Mouse (Mus musculus): ENCODE measurements around the gene Rack1. TPM values are rescaled to one million over a fixed set of nuclear protein-coding genes. Genes with fewer than 3 reads are reported as not detected.
A peak's percentile ranks its signal among the peaks of the same experiment; 100 is the strongest.

Rack1 gene
- polyA plus RNA-seq, 1 experiment = 1,489 TPM

- Histone ChIP-seq H3K4me1 (ENCODE audit: control insufficient read depth, insufficient read depth, low read length) (peaks cover 2% of the 10 kb centered on the region; the same call in 1 of the 2 replicates), H3K4me3 (replicated peaks; ENCODE audit: extremely low read depth, low read depth, low read length) (no peak overlapping the region)
- WGBS = 66% methylated on average over 21 of the region's 21 CpGs
- DNase-seq = no peak
- TF ChIP-seq CTCF (IDR thresholded peaks at IDR 0.05; ENCODE audit: insufficient read depth, low read length) = no peak
- 0 out of 2 replicates have a peak, but pooled peaks have one; percentile 10 for TF ChIP-seq POLR2A (IDR thresholded peaks at IDR 0.05; ENCODE audit: borderline replicate concordance, extremely low read depth, low read depth, low read length)
These were observed 6.9 kb downstream of the Rack1 start for GRCm38 (mm10) chr11:48806856-48807562.

GRCm38 (mm10) chr11:48807563-48808303 is 7.6 kb downstream of the Rack1 start:
- DNase-seq = no peak
- no peak overlapping the region for H3K4me3 ChIP-seq (replicated peaks; ENCODE audit: extremely low read depth, low read depth, low read length)
- TF ChIP-seq POLR2A (IDR thresholded peaks at IDR 0.05; ENCODE audit: borderline replicate concordance, extremely low read depth, low read depth, low read length) (no peak), CTCF (IDR thresholded peaks at IDR 0.05; ENCODE audit: insufficient read depth, low read length) (no peak)
- WGBS = 54% methylated on average over 14 of the region's 14 CpGs
- no peaks in the 10 kb centered on the region for H3K4me1 ChIP-seq (ENCODE audit: control insufficient read depth, insufficient read depth, low read length)

GRCm38 (mm10) chr11:48808304-48808646 is 8.1 kb downstream of the Rack1 start:
- Histone ChIP-seq H3K4me1 (ENCODE audit: control insufficient read depth, insufficient read depth, low read length) (no peaks in the 10 kb centered on the region), H3K4me3 (replicated peaks; ENCODE audit: extremely low read depth, low read depth, low read length) (no peak overlapping the region)
- no peak for DNase-seq
- no peak for TF ChIP-seq POLR2A (IDR thresholded peaks at IDR 0.05; ENCODE audit: borderline replicate concordance, extremely low read depth, low read depth, low read length)
- TF ChIP-seq CTCF (IDR thresholded peaks at IDR 0.05; ENCODE audit: insufficient read depth, low read length) = no peak

- no peak for DNase-seq
- H3K4me3 ChIP-seq (replicated peaks; ENCODE audit: extremely low read depth, low read depth, low read length) = no peak overlapping the region
- 63% methylated on average over 16 of the region's 16 CpGs for WGBS
- no peaks in the 10 kb centered on the region for H3K4me1 ChIP-seq (ENCODE audit: control insufficient read depth, insufficient read depth, low read length)
- TF ChIP-seq CTCF (IDR thresholded peaks at IDR 0.05; ENCODE audit: insufficient read depth, low read length) (no peak), POLR2A (IDR thresholded peaks at IDR 0.05; ENCODE audit: borderline replicate concordance, extremely low read depth, low read depth, low read length) (no peak)
These were observed 8.8 kb downstream of the Rack1 start for GRCm38 (mm10) chr11:48808737-48809433.

- WGBS = 50% methylated on average over 4 of the region's 4 CpGs
- TF ChIP-seq POLR2A (IDR thresholded peaks at IDR 0.05; ENCODE audit: borderline replicate concordance, extremely low read depth, low read depth, low read length) = no peak
- TF ChIP-seq CTCF (IDR thresholded peaks at IDR 0.05; ENCODE audit: insufficient read depth, low read length) = no peak
- Histone ChIP-seq H3K4me3 (replicated peaks; ENCODE audit: extremely low read depth, low read depth, low read length) (no peak overlapping the region), H3K4me1 (ENCODE audit: control insufficient read depth, insufficient read depth, low read length) (no peaks in the 10 kb centered on the region)
- no peak for DNase-seq
These were observed 9.3 kb downstream of the Rack1 start for GRCm38 (mm10) chr11:48809434-48809830.

- no peaks in the 10 kb centered on the region for H3K4me1 ChIP-seq (ENCODE audit: control insufficient read depth, insufficient read depth, low read length)
- no peak for DNase-seq
- TF ChIP-seq POLR2A (IDR thresholded peaks at IDR 0.05; ENCODE audit: borderline replicate concordance, extremely low read depth, low read depth, low read length) (no peak), CTCF (IDR thresholded peaks at IDR 0.05; ENCODE audit: insufficient read depth, low read length) (no peak)
- no peak overlapping the region for H3K4me3 ChIP-seq (replicated peaks; ENCODE audit: extremely low read depth, low read depth, low read length)
- WGBS = 74% methylated on average over 2 of the region's 2 CpGs
These were observed 10.0 kb downstream of the Rack1 start for GRCm38 (mm10) chr11:48810142-48810541.

GRCm38 (mm10) chr11:48813782-48814181 is 13.7 kb downstream of the Rack1 start:
- no peak for DNase-seq
- Histone ChIP-seq H3K4me3 (replicated peaks; ENCODE audit: extremely low read depth, low read depth, low read length) (no peak overlapping the region), H3K4me1 (ENCODE audit: control insufficient read depth, insufficient read depth, low read length) (peaks cover 7% of the 10 kb centered on the region)
- TF ChIP-seq POLR2A (IDR thresholded peaks at IDR 0.05; ENCODE audit: borderline replicate concordance, extremely low read depth, low read depth, low read length) (no peak), CTCF (IDR thresholded peaks at IDR 0.05; ENCODE audit: insufficient read depth, low read length) (no peak)

- peak overlapping the region; percentile 97 for H3K4me3 ChIP-seq (replicated peaks; ENCODE audit: extremely low read depth, low read depth, low read length)
- TF ChIP-seq CTCF (IDR thresholded peaks at IDR 0.05; ENCODE audit: insufficient read depth, low read length) (no peak), POLR2A (IDR thresholded peaks at IDR 0.05; ENCODE audit: borderline replicate concordance, extremely low read depth, low read depth, low read length) (no peak)
- no peak for DNase-seq
- WGBS = 53% methylated on average over 16 of the region's 16 CpGs
- H3K4me1 ChIP-seq (ENCODE audit: control insufficient read depth, insufficient read depth, low read length) = peaks cover 7% of the 10 kb centered on the region
These were observed 15.7 kb downstream of the Rack1 start for GRCm38 (mm10) chr11:48815851-48816250.

GRCm38 (mm10) chr11:48816281-48816781 is 16.2 kb downstream of the Rack1 start:
- Histone ChIP-seq H3K4me3 (replicated peaks; ENCODE audit: extremely low read depth, low read depth, low read length) (peak overlapping the region; percentile 97), H3K4me1 (ENCODE audit: control insufficient read depth, insufficient read depth, low read length) (peaks cover 7% of the 10 kb centered on the region)
- WGBS = 3% methylated on average over 18 of the region's 23 CpGs
- TF ChIP-seq CTCF (IDR thresholded peaks at IDR 0.05; ENCODE audit: insufficient read depth, low read length) (no peak), POLR2A (IDR thresholded peaks at IDR 0.05; ENCODE audit: borderline replicate concordance, extremely low read depth, low read depth, low read length) (no peak)
- DNase-seq = peak; percentile 42
